Mouse (Mus musculus): ENCODE data around the gene Arvcf. TPM values are rescaled to one million over a fixed set of nuclear protein-coding genes. Genes with fewer than 3 reads are reported as not detected.

Arvcf gene
- total and polyA plus RNA-seq, 3 experiments = 9.1 to 14.5 TPM; not detected in 1

DNA sequence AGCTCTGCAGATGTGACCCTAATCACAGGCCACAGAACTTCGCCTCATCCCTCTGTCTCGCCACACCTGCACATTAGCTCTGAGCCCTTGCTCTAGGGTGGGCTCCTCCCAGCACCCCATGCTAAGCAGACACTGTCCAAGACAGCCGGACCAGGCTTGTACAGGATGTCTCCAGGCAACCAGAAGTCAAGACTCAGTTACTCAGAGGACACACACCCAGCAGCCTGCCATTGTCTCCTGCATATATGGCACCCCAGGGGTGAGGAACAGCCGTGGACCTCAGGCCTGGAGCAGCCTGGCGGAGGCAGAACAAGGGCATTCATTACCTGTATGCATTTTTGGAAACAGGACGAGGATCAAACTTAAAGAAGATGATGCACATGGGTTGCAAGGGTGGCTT is 24.0 kb upstream of the Arvcf start:
- peaks cover 13 to 16% of the 10 kb centered on the region in 2 experiments for H3K36me3 ChIP-seq (ENCODE audit: control insufficient read depth in 1 of 2, insufficient read depth in 2 of 2, low read length in 2 of 2)
- H3K4me3 ChIP-seq (ENCODE audit: control insufficient read depth in 1 of 2, insufficient read depth in 1 of 2, low read depth in 2 of 2, low read length in 2 of 2) = no peak overlapping the region
- H3K79me2 ChIP-seq (ENCODE audit: control insufficient read depth, insufficient read depth, low read length, poor library complexity) = no peaks in the 10 kb centered on the region
- TF ChIP-seq KAT2A (conservative IDR thresholded peaks at IDR 0.05; ENCODE audit: low read depth, low read length) = no peak
- TF ChIP-seq EP300 (IDR thresholded peaks at IDR 0.05; ENCODE audit: low read depth in 1 of 2, low read length in 2 of 2) = no peak
- TF ChIP-seq MEF2A (IDR thresholded peaks at IDR 0.05; ENCODE audit: extremely low read depth, insufficient replicate concordance, low read depth, low read length, poor library complexity, severe bottlenecking) = no peak
- TF ChIP-seq RAD21 (IDR thresholded peaks at IDR 0.05; ENCODE audit: low read depth, low read length) = no peak
- H3K27me3 ChIP-seq (ENCODE audit: control insufficient read depth in 1 of 2, insufficient read depth in 2 of 2, low read length in 2 of 2) = no peaks in the 10 kb centered on the region
- peaks cover 6 to 10% of the 10 kb centered on the region in 2 experiments for H3K4me1 ChIP-seq (ENCODE audit: control insufficient read depth in 1 of 2, insufficient read depth in 2 of 2, low read length in 2 of 2)
- H3K27ac ChIP-seq (ENCODE audit: control insufficient read depth, low read depth, low read length) = no peak overlapping the region
- no peak for DNase-seq (ENCODE audit: low read depth, low spot score)
- no peaks in the 10 kb centered on the region for H3K9me3 ChIP-seq (replicated peaks; ENCODE audit: insufficient read depth, low read length)
- H3K9ac ChIP-seq (ENCODE audit: control insufficient read depth, low read depth, low read length, poor library complexity, severe bottlenecking) = no peak overlapping the region

DNA sequence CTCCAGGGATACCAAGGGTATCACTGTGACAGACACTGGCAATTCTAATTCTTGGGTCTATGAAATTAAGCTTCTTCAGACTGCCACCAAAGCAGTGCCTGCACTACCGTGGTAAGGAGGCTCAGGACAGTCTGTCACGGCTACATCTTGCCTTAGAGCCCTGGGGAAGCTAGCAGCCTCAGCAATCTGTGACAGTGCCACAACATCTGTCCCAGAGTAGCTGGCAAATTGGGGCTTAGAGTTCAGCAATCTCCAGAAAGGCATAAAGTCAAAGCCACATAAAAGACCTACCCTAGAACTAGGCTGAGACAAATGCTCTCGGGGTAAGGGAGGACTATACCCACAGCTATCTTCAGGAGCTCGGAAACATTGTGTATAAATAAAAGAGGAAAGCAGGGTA is 22.2 kb upstream of the Arvcf start:
- Histone ChIP-seq H3K36me3 (ENCODE audit: control insufficient read depth in 1 of 2, insufficient read depth in 2 of 2, low read length in 2 of 2) (peaks cover under 1 to 9% of the 10 kb centered on the region in 2 experiments; a peak in 2 of 4 replicates), H3K4me1 (ENCODE audit: control insufficient read depth in 1 of 2, insufficient read depth in 2 of 2, low read length in 2 of 2) (no peaks in the 10 kb centered on the region), H3K79me2 (ENCODE audit: control insufficient read depth, insufficient read depth, low read length, poor library complexity) (0 out of 2 replicates have a peak, but pooled peaks cover 2% of the 10 kb centered on the region), H3K27ac (ENCODE audit: control insufficient read depth, low read depth, low read length) (no peak overlapping the region), H3K27me3 (ENCODE audit: control insufficient read depth in 1 of 2, insufficient read depth in 2 of 2, low read length in 2 of 2) (no peaks in the 10 kb centered on the region), H3K9ac (ENCODE audit: control insufficient read depth, low read depth, low read length, poor library complexity, severe bottlenecking) (no peak overlapping the region), H3K9me3 (replicated peaks; ENCODE audit: insufficient read depth, low read length) (no peaks in the 10 kb centered on the region), H3K4me3 (ENCODE audit: control insufficient read depth in 1 of 2, insufficient read depth in 1 of 2, low read depth in 2 of 2, low read length in 2 of 2) (no peak overlapping the region)
- no peak for DNase-seq (ENCODE audit: low read depth, low spot score)
- no peak for TF ChIP-seq MYB (IDR thresholded peaks at IDR 0.05; ENCODE audit: low read depth, low read length)

GRCm38 (mm10) chr16:18327936-18328335 is 20.0 kb upstream of the Arvcf start:
- peaks cover 0 to under 1% of the 10 kb centered on the region in 2 experiments; a peak in 2 of 4 replicates for H3K36me3 ChIP-seq (ENCODE audit: control insufficient read depth in 1 of 2, insufficient read depth in 2 of 2, low read length in 2 of 2)
- no peak overlapping the region for H3K9ac ChIP-seq (ENCODE audit: control insufficient read depth, low read depth, low read length, poor library complexity, severe bottlenecking)
- no peak overlapping the region for H3K27ac ChIP-seq (ENCODE audit: control insufficient read depth, low read depth, low read length)
- no peak overlapping the region for H3K4me3 ChIP-seq (ENCODE audit: control insufficient read depth in 1 of 2, insufficient read depth in 1 of 2, low read depth in 2 of 2, low read length in 2 of 2)
- 0 out of 2 replicates have a peak, but pooled peaks cover 2% of the 10 kb centered on the region for H3K79me2 ChIP-seq (ENCODE audit: control insufficient read depth, insufficient read depth, low read length, poor library complexity)
- no peaks in the 10 kb centered on the region for H3K9me3 ChIP-seq (replicated peaks; ENCODE audit: insufficient read depth, low read length)
- DNase-seq (ENCODE audit: low read depth, low spot score) = no peak
- no peaks in the 10 kb centered on the region for H3K27me3 ChIP-seq (ENCODE audit: control insufficient read depth in 1 of 2, insufficient read depth in 2 of 2, low read length in 2 of 2)
- H3K4me1 ChIP-seq (ENCODE audit: control insufficient read depth in 1 of 2, insufficient read depth in 2 of 2, low read length in 2 of 2) = no peaks in the 10 kb centered on the region
- no peak for TF ChIP-seq CTCF (IDR thresholded peaks at IDR 0.05 in 2 of 3, conservative IDR thresholded peaks at IDR 0.05 in 1 of 3; ENCODE audit: control insufficient read depth in 1 of 3, insufficient read depth in 1 of 3, low read depth in 2 of 3, low read length in 3 of 3, poor library complexity in 1 of 3, severe bottlenecking in 1 of 3)
- TF ChIP-seq MAX (IDR thresholded peaks at IDR 0.05; ENCODE audit: low read length) = no peak
- no peak for TF ChIP-seq MAZ (IDR thresholded peaks at IDR 0.05; ENCODE audit: low read depth, low read length)

DNA sequence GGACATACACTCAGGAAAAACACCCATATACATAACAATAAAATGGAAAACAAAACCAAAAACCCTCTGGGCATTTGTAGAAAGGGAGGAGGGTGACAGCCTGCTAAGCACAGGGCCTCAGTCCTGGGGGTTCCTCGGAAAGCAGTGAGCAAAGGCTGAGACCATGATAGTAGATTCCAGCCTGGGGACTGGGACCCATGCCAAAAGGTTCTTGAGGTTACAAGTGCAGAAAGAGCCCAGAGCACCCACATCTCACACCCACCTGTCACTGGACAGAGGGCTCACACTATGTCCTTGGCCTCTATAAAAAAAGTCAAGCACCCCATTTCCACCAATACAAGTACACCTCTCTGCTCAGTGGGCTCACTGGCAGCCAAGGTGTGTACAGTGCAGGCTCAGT is 19.5 kb upstream of the Arvcf start:
- H3K4me3 ChIP-seq (ENCODE audit: control insufficient read depth in 1 of 2, insufficient read depth in 1 of 2, low read depth in 2 of 2, low read length in 2 of 2) = no peak overlapping the region
- H3K9me3 ChIP-seq (replicated peaks; ENCODE audit: insufficient read depth, low read length) = no peaks in the 10 kb centered on the region
- H3K9ac ChIP-seq (ENCODE audit: control insufficient read depth, low read depth, low read length, poor library complexity, severe bottlenecking) = no peak overlapping the region
- peaks cover 0 to 4% of the 10 kb centered on the region in 2 experiments; a peak in 2 of 4 replicates for H3K36me3 ChIP-seq (ENCODE audit: control insufficient read depth in 1 of 2, insufficient read depth in 2 of 2, low read length in 2 of 2)
- no peaks in the 10 kb centered on the region for H3K27me3 ChIP-seq (ENCODE audit: control insufficient read depth in 1 of 2, insufficient read depth in 2 of 2, low read length in 2 of 2)
- H3K4me1 ChIP-seq (ENCODE audit: control insufficient read depth in 1 of 2, insufficient read depth in 2 of 2, low read length in 2 of 2) = no peaks in the 10 kb centered on the region
- H3K27ac ChIP-seq (ENCODE audit: control insufficient read depth, low read depth, low read length) = no peak overlapping the region
- peak; percentile 34 for DNase-seq (ENCODE audit: low read depth, low spot score)
- H3K79me2 ChIP-seq (ENCODE audit: control insufficient read depth, insufficient read depth, low read length, poor library complexity) = 0 out of 2 replicates have a peak, but pooled peaks cover 2% of the 10 kb centered on the region
- TF ChIP-seq JUND (IDR thresholded peaks at IDR 0.05; ENCODE audit: low read depth, low read length) (no peak), MEF2A (IDR thresholded peaks at IDR 0.05; ENCODE audit: extremely low read depth, insufficient replicate concordance, low read depth, low read length, poor library complexity, severe bottlenecking) (no peak), GATA1 (IDR thresholded peaks at IDR 0.05; ENCODE audit: low read depth, low read length) (no peak), SIN3A (IDR thresholded peaks at IDR 0.05; ENCODE audit: low read length) (no peak), CTCF (IDR thresholded peaks at IDR 0.05 in 2 of 3, conservative IDR thresholded peaks at IDR 0.05 in 1 of 3; ENCODE audit: control insufficient read depth in 1 of 3, insufficient read depth in 1 of 3, low read depth in 2 of 3, low read length in 3 of 3, poor library complexity in 1 of 3, severe bottlenecking in 1 of 3) (no peak), TBP (IDR thresholded peaks at IDR 0.05; ENCODE audit: low read depth, low read length) (no peak), ZNF384 (IDR thresholded peaks at IDR 0.05; ENCODE audit: low read depth, low read length) (no peak), HCFC1 (IDR thresholded peaks at IDR 0.05; ENCODE audit: low read depth, low read length) (no peak)

Measured in MEL (cell line).